Mouse (Mus musculus) hindbrain, embryonic 14.5 days (tissue): Measurements from ENCODE around the gene Mogs. TPM values are rescaled to one million over a fixed set of nuclear protein-coding genes. Genes with fewer than 3 reads are reported as not detected.

Experiments
- ATAC-seq: fragments of 200-750 bp; cut with Nextera tagmentation; 2 replicates; pipeline ENCODE4 v1.8.0; 2017; ENCODE audit warnings: moderate number of reproducible peaks, mild to moderate bottlenecking, moderate TSS enrichment, moderate library complexity; ENCODE audit not compliant: low FRiP score
- DNase-seq: peaks from one replicate; pipeline ENCODE4 v3.0.0-alpha.2; 2015; ENCODE audit warnings: low spot score
- H3K27ac ChIP-seq: fragments of 300-500 bp; sonication (generic); 2 replicates; pipeline ENCODE4 v1.5.1; 2014; ENCODE audit warnings: mild to moderate bottlenecking, moderate library complexity
- H3K27me3 ChIP-seq: fragments of 300-500 bp; sonication (generic); 2 replicates; pipeline ENCODE4 v1.6.1; 2014; ENCODE audit warnings: mild to moderate bottlenecking, low read length, mixed read lengths; ENCODE audit not compliant: control insufficient read depth, insufficient read depth
- H3K36me3 ChIP-seq: fragments of 300-500 bp; sonication (generic); replicated peaks from 2 replicates; pipeline ENCODE4 v1.6.1; 2014; ENCODE audit not compliant: control insufficient read depth, insufficient read depth
- H3K4me1 ChIP-seq: fragments of 300-500 bp; sonication (generic); replicated peaks from 2 replicates; pipeline ENCODE4 v1.6.1; 2014; ENCODE audit warnings: antibody characterized with exemption, low read length, mixed read lengths; ENCODE audit not compliant: control insufficient read depth, insufficient read depth
- H3K4me2 ChIP-seq: fragments of 300-500 bp; sonication (generic); replicated peaks from 2 replicates; pipeline ENCODE4 v1.6.1; 2014; ENCODE audit warnings: mild to moderate bottlenecking, moderate library complexity
- H3K4me3 ChIP-seq: fragments of 300-500 bp; sonication (generic); replicated peaks from 2 replicates; pipeline ENCODE4 v1.5.1; 2014; ENCODE audit warnings: mild to moderate bottlenecking, low read length
- H3K9ac ChIP-seq: fragments of 300-500 bp; sonication (generic); 2 replicates; pipeline ENCODE4 v1.6.1; 2014
- H3K9me3 ChIP-seq: fragments of 300-500 bp; sonication (generic); 2 replicates; pipeline ENCODE4 v1.6.1; 2016; ENCODE audit warnings: low read length; ENCODE audit not compliant: control insufficient read depth
- WGBS: fragments of 180-500 bp; shearing (Covaris S2); extraction: QIAGEN DNeasy Blood & Tissue Kit; methylation state at CpG from one replicate; pipeline ENCODE4 v1.1.7; 2014; 5-methylcytosine and 5-hydroxymethylcytosine counted together
- polyA plus RNA-seq: library from polyadenylated mRNA; unstranded; fragments of >200 nt; fragmentation: Nextera tagmentation; extraction: Ambion mirVana; gene quantifications from 2 replicates; pipeline ENCODE4 v1.2.1, GENCODE M21; 2014

The Mogs gene
- polyA plus RNA-seq, 1 experiment from 2014 or later = 23.9 TPM

DNA sequence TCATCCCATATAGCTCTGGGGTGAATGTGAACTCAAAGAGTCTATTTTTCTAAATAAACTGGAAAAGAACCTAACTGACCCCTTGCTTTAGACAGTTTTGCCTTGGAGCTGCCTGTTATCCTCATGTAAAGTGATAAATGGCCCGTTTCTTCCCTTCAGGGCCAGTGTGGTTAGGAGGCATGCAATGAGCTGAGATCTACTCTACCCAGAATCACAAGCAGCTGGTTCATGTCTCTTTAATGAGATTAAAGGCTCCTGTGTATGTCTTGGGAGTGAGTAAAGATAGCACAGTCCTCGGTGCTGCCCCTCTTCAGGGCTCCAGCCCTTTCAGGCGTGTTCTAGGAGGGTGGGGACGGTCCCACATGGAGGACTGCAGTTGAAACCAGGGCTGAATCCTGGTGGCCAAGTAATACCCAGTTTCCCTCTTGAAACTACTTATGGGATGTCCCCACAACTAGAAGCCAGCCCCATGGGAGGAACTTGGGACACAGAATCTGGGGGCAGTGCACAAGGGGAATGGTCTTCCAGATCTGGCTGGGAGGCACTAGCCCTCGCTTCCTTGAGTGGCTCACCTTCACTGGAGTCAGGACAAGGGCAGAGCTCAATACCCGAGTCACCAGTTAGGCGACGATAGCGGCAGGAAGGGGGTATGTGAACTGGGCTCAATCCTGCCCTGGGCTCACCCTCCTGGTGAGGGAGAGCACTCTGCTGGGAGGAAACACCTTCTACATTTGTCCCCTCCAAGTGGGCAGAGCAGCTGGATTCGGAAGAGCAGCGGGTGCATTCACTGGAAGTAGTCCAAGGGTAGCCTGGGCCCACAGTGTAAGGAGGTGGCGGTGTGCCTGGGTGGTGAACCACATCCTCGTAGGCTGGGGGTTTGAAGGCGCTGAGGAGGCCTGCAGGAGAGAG lies 3.8 kb downstream of the Mogs start:
- peak overlapping the region; percentile 99 for H3K4me2 ChIP-seq
- H3K9ac ChIP-seq = no peak overlapping the region
- H3K36me3 ChIP-seq = peaks cover 32% of the 10 kb centered on the region
- 84% methylated on average over 14 of the region's 14 CpGs for WGBS
- peak overlapping the region; percentile 63; the same call in 1 of the 2 replicates for H3K4me3 ChIP-seq
- no peaks in the 10 kb centered on the region for H3K9me3 ChIP-seq
- DNase-seq (no peak), ATAC-seq (no peak)
- H3K4me1 ChIP-seq = peaks cover 51% of the 10 kb centered on the region
- H3K27me3 ChIP-seq = no peaks in the 10 kb centered on the region
- H3K27ac ChIP-seq = no peak overlapping the region

DNA sequence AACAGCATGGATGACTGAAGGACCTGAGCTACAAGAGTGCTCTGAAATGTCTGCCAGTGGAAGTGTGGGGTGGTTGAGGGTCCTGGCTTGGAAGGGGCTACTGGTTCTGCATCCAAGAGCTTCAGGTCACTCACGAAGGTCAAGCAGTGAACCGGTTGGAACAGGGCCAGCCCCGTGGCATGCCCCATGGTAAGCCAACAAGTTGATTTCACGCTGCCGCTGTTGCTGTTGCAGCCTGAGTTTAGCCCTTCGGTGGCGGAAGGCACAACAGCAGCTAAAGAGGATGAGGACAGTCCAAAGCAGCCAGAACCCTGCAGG lies 4.4 kb downstream of the Mogs start:
- Histone ChIP-seq H3K9ac (peak overlapping the region; percentile 73), H3K4me1 (peaks cover 54% of the 10 kb centered on the region), H3K9me3 (no peaks in the 10 kb centered on the region), H3K4me2 (peak overlapping the region; percentile 99), H3K4me3 (peak overlapping the region; percentile 63), H3K27ac (no peak overlapping the region), H3K27me3 (no peaks in the 10 kb centered on the region), H3K36me3 (peaks cover 32% of the 10 kb centered on the region)
- ATAC-seq (no peak), DNase-seq (no peak)
- 54% methylated on average over 7 of the region's 7 CpGs for WGBS

DNA sequence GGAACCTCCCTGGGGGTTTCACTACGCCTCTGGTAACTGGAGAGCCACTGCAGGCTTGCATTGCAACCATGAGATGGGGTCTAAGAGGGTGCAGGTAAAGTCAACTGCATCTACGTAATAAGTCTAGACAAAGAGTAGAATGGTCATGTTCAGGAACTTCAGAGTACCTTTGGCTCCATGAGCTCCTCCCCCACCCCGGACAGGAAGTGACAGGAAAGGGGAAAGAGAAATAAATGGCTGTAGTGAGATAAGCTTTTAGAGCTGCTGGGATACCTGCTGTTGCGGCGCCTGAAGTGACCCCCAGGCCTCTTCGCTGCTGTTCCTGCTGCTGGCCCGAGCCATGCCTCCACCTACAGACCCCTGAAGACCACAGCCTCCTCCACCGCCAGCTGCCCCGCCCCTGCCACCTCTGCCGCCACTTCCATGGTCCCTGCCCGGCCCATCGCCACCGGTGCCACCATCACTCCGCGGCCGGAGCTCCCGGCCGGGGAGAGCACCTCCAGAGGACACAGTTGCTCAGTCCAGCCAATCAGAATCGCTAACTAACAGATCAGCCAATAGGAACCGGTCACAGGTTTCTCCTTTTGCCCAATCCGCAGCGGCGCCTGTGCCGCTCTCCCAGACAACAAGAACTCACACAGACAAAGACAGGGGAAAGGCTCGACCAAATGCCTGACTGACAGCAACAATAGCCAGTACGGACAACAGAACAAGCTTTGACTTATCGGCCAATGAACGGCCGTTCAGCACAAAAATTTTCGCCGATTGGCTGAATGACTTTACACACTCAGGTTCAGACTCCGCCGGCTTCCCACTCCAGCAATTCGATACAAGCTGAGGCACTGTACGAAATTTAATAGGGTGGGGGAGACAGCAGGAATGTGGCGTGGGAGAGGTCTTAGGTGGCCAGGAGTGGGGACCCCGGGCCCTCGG lies 5.9 kb downstream of the Mogs start, which contains the start of gene Wbp1:
Gene Wbp1 (minus strand): TSS at position 630 of the 933 bp plus-strand sequence.
- peak within 1 kb of the TSS; percentile 92 for H3K9ac ChIP-seq
- peak within 1 kb of the TSS; percentile 99 for H3K4me2 ChIP-seq
- peaks cover 48% of the 10 kb centered on the region for H3K4me1 ChIP-seq
- H3K36me3 ChIP-seq = peaks cover 32% of the 10 kb centered on the region
- H3K4me3 ChIP-seq = peak within 1 kb of the TSS; percentile 63
- DNase-seq (peak; percentile 95), ATAC-seq (peak; percentile 96)
- no peaks in the 10 kb centered on the region for H3K27me3 ChIP-seq
- H3K9me3 ChIP-seq = no peaks in the 10 kb centered on the region
- H3K27ac ChIP-seq = peak within 1 kb of the TSS; percentile 98
- under 1% methylated on average over 36 of the region's 38 CpGs for WGBS

DNA sequence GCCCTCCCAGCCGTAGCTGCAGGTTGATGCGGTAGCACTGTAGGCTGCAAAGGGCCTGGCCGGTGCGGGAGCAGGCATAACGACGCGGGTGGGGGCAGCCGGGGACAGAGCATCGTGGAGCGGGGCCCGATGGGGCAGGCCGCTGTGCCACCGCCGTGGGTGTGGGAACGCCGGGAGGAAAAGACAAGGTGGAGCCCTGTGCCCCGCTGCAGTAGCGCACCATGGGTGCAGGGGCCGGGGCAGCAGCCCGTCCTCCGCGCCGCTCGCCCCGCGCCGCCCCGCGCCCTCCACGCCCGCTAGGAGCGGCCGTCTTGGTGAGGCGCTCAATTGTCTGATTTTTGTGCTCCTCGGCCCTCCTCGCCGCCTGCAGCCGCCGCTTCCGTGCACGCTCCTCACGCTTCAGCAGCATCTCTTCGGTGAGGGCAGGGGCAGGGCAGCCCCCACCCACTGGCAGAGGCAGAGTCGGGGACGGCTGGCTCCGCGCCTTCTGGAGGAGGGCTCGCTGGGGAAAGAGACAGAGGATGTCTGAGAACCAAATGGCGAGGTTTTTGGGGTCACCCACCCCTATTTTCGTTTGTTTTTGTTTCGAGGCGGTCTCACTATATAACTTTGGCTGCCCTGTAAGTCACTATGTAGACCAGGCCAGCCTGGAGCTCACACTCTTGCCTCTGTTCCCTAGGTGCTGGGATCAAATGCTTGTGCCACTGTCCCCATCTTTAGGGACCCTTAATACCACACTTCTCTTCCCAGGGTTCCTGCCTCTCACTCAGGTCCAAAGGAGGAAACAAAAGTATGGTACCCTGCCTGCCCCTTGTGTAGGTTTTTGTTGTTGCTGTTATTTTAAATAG lies 6.8 kb downstream of the Mogs start:
- H3K4me3 ChIP-seq = peak overlapping the region; percentile 63
- DNase-seq (no peak), ATAC-seq (no peak; the same call in 1 of the 2 replicates)
- H3K9me3 ChIP-seq = no peaks in the 10 kb centered on the region
- H3K27me3 ChIP-seq = no peaks in the 10 kb centered on the region
- peak overlapping the region; percentile 99 for H3K4me2 ChIP-seq
- H3K36me3 ChIP-seq = peaks cover 29% of the 10 kb centered on the region
- WGBS = 2% methylated on average over 47 of the region's 52 CpGs
- peak overlapping the region; percentile 92 for H3K9ac ChIP-seq
- peaks cover 39% of the 10 kb centered on the region for H3K4me1 ChIP-seq
- peak overlapping the region; percentile 98 for H3K27ac ChIP-seq

DNA sequence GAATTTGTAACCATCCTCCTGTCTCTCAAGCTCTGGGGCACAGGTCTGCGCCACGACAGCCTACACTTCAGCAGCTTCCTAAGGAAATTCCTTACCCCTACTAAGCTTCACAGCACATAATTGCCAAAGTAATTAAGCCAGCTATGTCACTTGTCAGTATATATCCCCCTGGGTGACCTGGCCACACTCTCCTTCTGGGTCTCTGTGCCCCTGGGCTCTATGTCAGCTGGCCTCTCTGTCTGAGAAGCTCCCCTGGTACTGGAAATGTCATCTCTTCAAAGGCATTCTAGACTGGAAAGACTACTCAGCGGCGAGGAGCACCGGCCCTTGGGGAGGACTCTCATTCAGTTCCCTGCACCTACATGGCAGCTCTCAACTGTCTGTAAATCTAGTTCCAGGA lies 7.7 kb downstream of the Mogs start:
- no peaks in the 10 kb centered on the region for H3K27me3 ChIP-seq
- DNase-seq = no peak
- H3K9me3 ChIP-seq = no peaks in the 10 kb centered on the region
- WGBS = 54% methylated on average over 5 of the region's 5 CpGs
- ATAC-seq = no peak
- H3K4me3 ChIP-seq = 0 out of 2 replicates have a peak overlapping the region, but pooled peaks have one; percentile 63
- peak overlapping the region; percentile 99 for H3K4me2 ChIP-seq
- 0 out of 2 replicates have a peak overlapping the region, but pooled peaks have one; percentile 92 for H3K9ac ChIP-seq
- peaks cover 20% of the 10 kb centered on the region for H3K36me3 ChIP-seq
- H3K4me1 ChIP-seq = peaks cover 38% of the 10 kb centered on the region
- H3K27ac ChIP-seq = 0 out of 2 replicates have a peak overlapping the region, but pooled peaks have one; percentile 98

DNA sequence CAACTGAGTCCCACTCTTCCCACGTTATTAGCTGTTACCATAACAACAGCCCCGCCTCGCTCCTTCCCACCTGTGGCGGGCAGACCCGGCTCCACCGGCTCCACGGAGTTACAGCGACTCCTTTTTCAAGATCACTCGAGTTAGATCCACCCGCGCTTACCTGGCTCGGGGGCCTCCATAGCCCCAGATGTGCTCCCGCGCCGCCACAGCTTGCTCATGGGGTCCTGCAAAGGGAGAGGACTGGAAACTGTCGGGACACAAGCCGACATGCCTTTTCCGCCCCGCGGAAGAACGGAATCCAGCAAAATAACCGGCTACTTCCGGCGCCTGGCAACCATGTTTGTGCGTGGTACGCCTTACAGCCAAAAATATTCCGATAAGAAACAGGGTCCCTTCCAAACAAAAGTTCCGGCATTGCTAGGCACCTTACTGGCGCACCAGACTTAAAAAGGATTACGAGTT lies 9.6 kb downstream of the Mogs start:
- WGBS = under 1% methylated on average over 30 of the region's 30 CpGs
- Histone ChIP-seq H3K4me1 (peaks cover 32% of the 10 kb centered on the region), H3K36me3 (peaks cover under 1% of the 10 kb centered on the region; the same call in 1 of the 2 replicates), H3K4me2 (peak overlapping the region; percentile 88), H3K4me3 (peak overlapping the region; percentile 53), H3K9ac (peak overlapping the region; percentile 55), H3K9me3 (no peaks in the 10 kb centered on the region), H3K27me3 (no peaks in the 10 kb centered on the region), H3K27ac (0 out of 2 replicates have a peak overlapping the region, but pooled peaks have one; percentile 38)
- DNase-seq = peak; percentile 97
- ATAC-seq = peak; percentile 15; the same call in 1 of the 2 replicates

DNA sequence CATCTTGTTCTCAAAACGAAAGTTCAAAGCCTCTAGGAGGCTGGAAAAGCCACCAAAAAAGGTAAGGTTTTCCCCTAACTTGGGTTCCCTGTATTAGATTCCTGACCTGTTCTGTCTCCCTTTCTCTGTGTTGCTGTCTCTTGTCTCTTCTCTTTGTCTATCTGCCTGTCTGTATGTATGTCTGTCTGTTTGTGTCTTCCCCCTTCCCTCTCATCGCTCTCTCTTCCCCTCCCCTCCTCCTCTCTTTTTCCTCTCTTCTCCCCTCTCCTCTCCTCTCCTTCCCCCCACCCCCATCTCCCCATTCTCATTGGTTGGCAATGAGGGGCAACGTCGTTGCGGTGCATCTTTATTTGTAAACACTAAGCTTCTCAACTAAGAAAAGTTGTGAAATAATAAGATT lies 10.0 kb downstream of the Mogs start, which contains the start of gene Ino80b:
Gene Ino80b (minus strand): TSS at position 101 of the 400 bp plus-strand sequence.
- peak within 1 kb of the TSS; percentile 88 for H3K4me2 ChIP-seq
- H3K9ac ChIP-seq = peak within 1 kb of the TSS; percentile 55
- WGBS = 28% methylated on average over 5 of the region's 5 CpGs
- peak within 1 kb of the TSS; percentile 53 for H3K4me3 ChIP-seq
- H3K9me3 ChIP-seq = no peaks in the 10 kb centered on the region
- no peaks in the 10 kb centered on the region for H3K27me3 ChIP-seq
- H3K36me3 ChIP-seq = no peaks in the 10 kb centered on the region
- H3K27ac ChIP-seq = 0 out of 2 replicates have a peak within 1 kb of the TSS, but pooled peaks have one; percentile 38
- H3K4me1 ChIP-seq = peaks cover 28% of the 10 kb centered on the region
- ATAC-seq (no peak), DNase-seq (no peak)

DNA sequence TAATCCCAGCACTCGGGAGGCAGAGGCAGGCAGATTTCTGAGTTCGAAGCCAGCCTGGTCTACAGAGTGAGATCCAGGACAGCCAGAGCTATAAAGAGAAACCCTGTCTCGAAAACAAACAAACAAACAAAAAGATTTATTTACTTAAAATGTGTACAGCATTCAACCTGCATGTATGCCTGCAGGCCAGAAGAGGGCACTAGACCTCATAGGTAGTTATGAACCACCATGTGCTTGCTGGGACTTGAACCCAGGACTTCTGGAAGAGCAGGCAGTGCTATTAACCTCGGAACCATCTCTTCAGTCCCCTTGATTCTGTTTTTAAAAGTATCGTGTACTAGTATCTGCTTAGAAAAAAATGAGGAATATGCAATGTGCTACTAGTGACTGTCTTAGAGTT lies 12.1 kb downstream of the Mogs start:
- ATAC-seq = no peak
- no peak for DNase-seq
- Histone ChIP-seq H3K4me3 (no peak overlapping the region), H3K4me1 (peaks cover 21% of the 10 kb centered on the region), H3K27me3 (no peaks in the 10 kb centered on the region), H3K9me3 (no peaks in the 10 kb centered on the region), H3K4me2 (no peak overlapping the region), H3K27ac (no peak overlapping the region), H3K9ac (no peak overlapping the region), H3K36me3 (no peaks in the 10 kb centered on the region)
- 98% methylated on average over 5 of the region's 5 CpGs for WGBS
